Mouse (Mus musculus): ENCODE measurements around the gene Ccna2.
"Not testable (repeated sequence)": the region's sequence is repeated elsewhere in the genome, so short reads cannot be mapped to it uniquely, and the experiment has no call there.

Gene Ccna2

DNA sequence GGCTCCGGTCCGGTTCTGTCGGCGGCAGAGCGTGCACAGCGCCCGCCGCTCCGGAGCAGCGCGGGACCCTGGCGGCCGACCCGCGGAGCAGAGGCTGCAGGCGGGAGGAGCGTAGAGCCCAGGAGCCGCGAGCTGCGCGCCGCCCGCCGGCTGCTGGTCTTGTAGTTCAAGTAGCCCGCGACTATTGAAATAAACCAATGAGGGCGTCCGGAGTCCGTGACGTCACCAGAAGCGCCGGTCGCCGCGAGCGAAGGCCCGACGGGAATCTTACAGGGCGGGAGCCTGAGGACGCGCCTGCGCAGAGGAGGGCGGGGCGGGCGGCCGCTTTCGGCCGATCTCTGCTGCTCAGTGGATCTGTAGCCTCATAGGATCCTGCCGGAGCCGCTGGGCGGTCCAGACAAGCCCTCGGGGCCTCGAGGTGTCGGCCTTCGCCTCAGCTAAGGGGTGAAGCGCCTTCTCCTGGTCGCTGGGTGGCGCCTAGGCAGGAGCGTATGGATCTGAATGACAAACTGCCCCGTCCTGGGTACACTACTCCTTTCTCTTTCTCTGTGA is at the start of gene Ccna2:
TSS of gene Ccna2 (minus strand) at position 324 of the 552 bp plus-strand sequence.
- DNase-seq = peak; percentile 98

DNA sequence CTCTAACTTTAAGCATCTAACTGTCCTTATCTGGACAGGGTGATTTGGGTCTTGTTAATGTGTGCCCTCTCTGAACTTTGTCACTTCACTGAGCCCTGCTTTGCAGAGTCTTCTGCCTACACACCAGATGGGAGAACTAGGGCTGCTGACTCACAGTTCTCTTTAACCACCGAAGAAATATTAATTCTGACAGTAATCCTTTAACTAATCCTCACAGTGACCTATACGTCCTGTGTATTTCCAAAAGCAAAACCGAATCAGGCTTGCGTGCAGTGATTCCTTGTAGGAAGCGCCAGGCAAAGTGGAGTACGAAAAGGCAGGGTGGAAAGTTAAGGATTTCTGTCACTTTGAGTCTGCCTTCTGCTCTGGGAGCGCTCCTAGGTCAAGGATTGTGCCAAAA is 46.2 kb upstream of the Ccna2 start:
- peak; percentile 65 for DNase-seq

DNA sequence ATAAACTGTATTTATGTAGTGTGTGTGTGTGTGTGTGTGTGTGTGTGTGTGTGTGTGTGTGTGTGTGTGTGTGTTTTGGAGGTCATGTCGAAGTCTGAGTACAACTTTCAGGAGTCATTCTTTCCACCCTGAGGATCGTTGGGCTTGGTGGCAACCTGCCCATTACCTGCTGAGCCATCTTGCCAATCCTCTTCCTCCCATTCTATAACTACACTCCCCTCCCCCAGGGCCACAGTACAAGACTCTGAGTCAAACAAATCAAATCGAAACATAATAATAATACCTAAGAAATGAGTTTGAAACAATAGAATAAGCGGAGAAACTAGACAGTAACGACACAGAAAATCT is 41.9 kb upstream of the Ccna2 start:
- DNase-seq = no peak

DNA sequence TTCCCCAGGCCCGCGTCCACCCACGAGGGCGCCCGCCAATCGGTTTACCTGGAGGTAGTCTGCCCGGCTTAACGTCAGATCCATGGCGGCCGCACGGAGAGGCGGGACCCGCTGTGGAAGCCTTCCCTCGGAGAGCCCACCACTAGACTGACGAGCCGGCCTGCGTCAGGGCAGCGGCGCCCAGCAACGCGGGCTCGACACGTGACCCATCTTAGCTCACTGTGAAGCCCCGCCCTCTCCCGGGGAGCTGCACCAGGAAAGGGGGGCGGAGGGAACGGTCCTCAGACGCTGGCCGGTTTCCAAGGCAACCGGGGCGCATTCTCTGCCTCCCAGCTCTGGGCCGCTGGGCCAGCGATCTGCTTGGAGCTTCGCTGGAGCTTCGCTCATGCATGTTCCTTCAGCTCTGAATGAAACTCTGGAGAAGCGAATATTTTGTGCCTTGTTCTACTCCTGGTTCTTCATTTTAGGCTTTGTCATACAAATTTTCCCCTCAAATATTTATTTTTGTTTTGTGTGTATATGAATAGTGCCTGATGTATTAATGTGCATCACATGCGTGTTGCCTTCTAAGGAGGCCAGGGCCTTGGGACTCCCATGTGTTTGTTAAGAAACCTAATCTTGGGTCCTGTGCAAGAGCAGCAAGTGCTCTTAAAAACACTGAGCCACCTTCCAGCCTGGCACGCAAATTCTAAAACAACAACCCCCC is 41.4 kb upstream of the Ccna2 start, which contains the start of gene Bbs7:
TSS of gene Bbs7 (minus strand) at position 276 of the 706 bp plus-strand sequence.
- peak; percentile 94 for DNase-seq

DNA sequence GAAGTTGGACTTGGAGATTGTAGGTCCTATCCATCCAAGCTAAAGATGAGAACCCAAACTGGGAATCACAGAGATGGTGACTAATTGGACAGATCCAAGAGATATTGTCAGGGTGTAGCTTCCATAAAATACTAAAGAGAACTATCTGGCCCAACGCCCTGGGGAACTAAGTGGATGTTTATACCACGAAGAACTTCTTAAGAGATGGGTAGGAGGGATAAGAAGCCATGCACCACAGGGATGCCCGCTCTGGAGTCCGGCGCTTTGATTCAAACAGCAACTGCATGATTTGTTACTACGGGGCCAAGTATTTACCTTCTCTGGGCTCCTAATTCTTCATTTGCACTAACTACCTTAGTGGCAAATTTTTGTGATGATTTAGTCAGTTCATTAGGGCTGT is 40.7 kb upstream of the Ccna2 start:
- no peak for DNase-seq

DNA sequence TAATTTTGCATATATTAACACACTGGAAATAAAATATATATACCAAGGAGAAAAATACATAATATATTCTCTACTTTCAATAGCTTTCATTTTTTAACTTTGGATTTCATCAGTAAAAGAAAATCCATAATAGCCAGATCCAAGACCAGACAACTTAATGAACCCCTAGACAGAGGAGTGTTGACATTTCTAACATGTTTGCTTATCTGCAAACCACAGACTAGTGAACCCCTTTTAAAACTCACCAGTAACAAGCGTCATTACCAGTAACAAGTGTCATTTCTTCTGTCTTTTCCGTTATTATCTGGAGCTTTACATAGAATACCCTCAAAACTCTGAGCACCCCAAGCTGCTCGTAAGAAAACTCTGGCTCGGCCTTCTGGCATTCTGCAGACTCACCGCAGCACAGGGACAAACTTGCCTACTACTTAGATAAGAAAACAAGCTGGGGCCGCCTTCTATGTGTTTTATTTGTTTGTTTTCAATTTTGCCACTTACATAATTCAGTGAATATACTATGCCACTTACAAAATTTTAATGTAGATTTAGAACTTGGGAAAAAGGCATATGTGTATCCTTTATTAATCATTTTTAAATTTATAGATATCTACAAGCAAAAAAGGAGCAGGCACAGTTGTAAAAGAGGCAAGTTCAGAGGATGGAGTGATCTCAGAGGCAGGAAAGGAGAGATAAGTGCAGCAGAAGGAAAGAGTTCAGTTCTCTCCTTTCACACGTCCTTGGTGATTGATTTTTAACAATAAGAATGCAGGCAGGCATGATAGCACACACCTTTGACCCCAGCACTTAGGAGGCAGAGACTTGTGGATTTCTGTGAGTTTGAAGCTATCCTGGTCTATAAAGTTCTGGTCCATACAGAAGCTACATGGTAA is 34.2 kb upstream of the Ccna2 start:
- DNase-seq = no peak

DNA sequence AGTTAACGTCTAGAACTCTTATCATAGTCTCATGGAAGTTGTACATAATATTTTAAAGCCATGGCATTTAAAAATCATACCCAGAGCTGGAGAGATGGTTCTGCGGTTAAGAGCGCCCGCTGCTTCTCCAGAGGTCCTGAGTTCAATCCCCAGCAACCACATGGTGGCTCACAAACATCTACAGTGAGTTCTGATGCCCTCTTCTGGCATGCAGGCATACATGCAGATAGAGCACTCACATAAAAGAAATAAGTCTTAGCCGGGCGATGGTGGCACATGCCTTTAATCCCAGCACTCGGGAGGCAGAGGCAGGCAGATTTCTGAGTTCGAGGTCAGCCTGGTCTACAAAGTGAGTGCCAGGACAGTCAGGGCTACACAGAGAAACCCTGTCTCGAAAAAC is 27.8 kb upstream of the Ccna2 start:
- not testable (repeated sequence) for DNase-seq

DNA sequence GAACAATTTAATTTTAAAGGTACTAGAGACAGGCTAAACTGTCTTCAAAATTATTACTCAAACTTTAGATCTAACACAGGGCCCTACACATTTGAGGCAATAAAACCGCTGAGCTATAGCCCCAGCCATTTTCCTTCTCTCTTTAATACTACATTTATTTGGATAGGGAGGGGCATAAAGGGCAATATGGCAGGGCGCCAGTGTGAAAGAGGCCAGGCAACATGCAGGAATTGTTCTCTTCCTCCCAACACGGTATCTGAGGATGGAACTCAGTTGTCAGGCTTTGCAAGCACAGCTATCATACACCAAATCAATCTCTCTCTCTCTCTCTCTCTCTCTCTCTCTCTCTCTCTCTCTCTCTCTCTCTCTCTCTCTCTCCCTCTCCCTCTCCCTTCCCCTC is 26.9 kb upstream of the Ccna2 start:
- no peak for DNase-seq

DNA sequence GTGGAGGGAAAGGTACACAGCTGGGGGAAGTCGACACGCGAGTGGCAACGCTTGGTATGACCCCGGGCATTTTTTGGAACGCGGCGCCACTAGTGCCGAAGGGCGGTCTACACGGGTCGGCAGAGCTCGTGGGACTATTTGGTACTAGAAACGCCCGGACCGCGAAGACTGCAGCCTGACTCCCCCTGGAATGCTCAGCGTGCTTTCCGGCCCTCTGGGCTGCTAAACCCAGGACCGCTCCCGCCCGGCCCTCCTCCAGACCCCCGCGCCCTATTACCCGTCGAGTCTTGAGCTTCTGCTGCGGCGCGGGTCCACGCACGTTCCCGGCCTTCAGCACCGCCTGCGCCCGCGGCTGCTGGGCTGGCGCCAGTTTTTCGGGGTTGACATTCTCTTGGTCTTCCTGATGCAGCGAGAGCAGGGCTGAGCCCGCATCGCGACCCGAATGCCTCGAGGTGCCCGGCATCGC is 556 bp downstream of the Ccna2 start:
- peak; percentile 5 for DNase-seq

DNA sequence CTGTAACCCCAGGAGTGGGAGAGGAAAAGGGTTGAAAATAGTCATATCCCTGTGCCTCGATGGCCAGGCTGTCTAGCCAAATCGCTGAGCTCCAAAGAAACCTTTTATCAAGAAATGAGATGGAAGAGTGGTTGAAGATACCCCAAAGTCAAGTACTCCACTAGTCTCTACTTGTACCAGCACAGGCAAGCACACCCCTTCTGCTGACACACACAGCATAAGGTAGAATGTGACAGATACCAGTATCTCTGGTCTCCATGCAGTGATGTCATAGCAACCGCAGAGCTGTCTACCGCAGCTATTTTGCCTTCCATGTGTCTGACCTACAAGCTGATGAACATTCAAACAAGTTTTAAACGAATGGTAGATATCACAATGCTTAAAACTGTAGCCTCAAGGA is 2.1 kb downstream of the Ccna2 start:
- no peak for DNase-seq

DNA sequence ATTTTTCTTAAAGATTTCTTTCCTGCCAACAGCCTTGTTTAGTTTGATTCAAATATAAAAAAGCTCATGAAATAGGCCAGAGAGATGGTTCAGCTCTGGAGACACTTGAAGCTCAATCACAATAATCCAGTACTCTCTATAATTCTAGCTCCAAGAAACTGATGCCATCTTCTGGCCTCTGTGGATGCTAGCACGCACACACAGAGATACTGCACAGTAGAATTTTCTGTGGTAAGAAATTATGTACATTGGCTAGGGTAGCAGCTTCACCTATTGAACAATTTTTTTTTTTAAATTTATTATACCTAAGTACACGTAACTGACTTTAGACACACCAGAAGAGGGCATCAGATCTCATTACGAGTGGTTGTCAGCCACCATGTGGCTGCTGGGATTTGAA is 8.3 kb downstream of the Ccna2 start:
- no peak for DNase-seq

DNA sequence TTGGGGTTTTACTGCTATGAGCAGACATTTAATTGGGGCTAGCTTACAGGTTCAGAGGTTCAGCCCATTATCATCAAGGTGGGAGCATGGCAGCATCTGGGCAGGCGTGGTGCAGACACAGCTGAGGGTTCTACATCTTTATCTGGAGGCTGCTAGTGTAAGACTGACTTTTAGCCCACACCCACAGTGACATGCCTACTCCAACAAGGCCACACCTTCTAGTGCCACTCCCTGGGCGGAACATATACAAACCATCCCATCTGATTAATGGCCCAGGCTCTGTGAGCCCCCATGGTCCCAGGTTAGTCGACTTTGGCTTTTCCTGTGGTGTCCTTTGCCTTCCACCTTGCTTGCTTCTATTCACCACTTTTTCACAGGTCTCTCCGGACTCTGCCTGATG is 12.3 kb downstream of the Ccna2 start:
- DNase-seq = no peak

DNA sequence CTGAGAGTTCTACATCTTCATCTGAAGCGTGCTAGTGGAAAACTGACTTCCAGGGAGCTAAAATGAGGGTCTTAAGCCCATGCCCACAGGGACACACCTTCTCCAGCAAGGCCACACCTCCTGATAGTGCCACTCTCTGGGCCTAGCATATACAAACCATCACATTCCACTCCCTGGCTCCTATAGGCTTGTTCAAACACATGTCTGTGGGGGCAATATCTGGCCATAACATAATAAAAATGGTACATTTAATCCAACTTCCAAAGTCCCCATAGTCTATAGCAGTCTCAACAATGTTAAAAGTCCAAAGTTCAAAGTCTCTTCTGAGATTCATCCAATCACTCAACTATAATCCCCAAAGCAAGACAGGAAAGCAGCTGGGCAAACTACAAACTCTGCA is 14.3 kb downstream of the Ccna2 start:
- no peak for DNase-seq

DNA sequence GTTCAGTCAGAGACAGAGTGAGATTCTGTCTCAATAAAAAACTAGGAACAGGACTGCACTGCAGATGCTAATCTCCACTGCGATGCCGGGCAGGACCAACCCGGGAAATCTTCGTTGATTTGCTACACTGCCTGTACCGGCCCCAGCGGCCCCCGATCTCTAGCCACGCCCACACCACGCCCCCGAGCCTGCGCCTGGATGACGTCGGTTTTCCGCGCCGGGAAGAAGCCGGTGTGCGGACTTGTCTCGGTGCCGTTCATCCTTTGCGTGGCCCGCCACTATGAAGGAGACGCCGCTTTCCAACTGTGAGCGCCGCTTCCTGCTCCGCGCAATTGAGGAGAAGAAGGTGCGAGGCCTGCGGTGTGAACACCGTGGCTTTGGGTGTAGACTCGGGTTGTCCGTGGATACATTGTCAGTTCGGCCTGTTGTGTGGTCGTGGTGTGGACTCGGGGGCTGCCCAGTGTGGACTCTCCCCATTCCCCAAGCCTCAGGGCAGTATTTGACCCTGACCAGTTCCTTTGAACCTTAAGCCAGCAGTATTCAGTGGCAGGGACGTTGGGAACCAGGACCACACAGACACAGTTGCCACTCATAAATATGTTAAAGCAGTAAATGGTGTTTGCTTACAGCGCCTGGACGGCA is 19.4 kb downstream of the Ccna2 start, which contains the start of gene Exosc9:
TSS of gene Exosc9 (plus strand) at position 201 of the 642 bp plus-strand sequence.
- peak; percentile 95 for DNase-seq

DNA sequence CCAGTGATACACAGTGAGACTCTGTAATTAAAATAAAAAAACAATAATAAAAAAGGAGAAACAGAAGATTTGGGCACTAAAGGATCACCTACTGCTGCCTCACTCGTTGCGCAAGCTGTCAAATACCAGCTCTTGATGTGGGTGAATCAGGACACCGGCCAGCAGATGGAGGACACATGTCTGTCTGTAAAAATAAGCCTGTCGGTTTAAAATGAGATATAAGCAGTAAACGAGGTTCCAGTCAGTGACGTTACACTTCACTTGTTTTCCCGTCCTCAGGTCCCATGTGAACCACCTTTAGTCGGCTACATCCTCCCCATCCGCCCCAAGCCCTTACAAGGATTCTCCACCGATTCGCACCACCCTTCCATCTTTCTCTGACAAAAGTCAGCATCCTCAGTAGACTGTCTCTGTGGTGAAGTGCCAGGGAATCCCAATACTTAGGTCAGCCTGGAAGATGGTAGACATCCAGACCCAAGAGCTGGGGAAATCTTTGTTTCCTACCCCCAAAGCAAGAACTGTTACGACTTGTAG is 20.0 kb downstream of the Ccna2 start:
- no peak for DNase-seq

DNA sequence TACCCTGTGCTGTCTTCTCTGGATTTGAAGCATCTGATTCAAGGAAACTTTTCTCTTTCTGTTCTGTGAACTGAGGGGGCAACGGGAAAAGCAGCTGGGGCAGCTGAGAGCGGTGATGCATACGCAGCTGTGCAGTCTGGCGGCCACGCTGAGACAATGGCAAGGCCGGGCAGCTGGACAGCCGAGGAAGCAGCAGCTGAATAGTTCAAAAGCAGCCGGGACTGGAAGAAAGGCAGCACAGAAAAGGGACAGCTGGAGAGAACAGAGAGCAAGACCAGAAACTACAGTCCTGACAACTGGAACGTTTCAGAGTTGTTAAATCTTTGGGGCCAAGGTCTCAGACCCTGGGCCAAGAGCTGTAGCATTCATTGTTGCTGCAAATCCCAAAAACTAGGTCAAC is 20.6 kb downstream of the Ccna2 start:
- no peak for DNase-seq

DNA sequence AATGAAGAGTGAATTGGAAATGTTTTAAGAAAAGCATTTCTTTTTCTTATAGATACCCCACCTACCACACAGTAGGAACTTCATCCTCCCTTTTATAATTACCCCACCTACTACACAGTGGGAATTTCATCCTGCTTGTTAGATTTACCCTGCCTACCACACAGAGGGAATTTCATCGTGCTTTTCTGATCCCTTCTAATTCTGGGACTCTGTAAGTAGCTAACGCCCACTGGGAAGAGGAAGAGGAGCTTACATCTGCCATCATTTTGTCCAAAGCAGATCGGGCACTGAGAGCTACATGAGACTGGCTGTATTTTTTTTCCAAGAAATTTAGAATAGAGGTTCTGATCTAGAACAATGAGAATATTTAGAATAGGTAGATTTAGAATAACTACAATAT is 27.0 kb downstream of the Ccna2 start:
- DNase-seq = no peak

DNA sequence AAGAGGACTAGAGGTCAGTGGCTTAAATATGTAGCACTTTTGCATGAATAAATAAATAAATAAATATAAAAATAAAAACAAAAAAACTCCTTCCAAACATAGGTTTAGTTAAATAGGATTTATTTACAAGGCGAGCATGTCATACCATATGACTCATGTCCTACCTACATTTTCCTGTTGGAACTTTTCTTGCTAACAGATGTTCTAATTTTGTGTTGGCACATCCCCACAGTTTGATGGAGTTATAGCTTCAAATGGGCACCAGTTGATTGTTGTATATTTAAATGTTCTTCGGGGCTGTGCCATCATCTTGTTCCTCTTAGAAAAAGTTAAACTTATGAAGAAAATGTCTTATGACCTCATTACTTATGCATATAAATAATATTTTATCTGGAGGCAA is 30.6 kb downstream of the Ccna2 start:
- DNase-seq = no peak

DNA sequence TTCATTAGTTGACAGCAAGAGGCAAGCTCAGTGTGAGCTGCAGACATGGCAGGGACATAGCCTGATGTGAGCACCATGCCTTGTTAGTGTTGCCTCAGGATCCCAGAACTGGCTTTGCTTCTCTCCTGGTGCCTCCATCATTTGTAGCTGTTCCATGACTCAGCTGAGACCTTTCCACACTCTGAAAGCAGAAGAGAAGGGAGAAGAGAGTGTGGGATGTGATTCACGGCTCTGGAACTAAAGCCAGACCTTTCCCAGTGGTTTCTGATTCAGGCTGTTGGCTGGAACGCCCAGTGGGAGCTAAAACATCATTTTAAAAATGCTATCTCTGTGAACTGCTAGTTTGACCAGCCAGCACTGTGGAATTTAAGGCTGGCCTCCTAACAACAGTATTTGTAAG is 31.2 kb downstream of the Ccna2 start:
- no peak for DNase-seq

DNA sequence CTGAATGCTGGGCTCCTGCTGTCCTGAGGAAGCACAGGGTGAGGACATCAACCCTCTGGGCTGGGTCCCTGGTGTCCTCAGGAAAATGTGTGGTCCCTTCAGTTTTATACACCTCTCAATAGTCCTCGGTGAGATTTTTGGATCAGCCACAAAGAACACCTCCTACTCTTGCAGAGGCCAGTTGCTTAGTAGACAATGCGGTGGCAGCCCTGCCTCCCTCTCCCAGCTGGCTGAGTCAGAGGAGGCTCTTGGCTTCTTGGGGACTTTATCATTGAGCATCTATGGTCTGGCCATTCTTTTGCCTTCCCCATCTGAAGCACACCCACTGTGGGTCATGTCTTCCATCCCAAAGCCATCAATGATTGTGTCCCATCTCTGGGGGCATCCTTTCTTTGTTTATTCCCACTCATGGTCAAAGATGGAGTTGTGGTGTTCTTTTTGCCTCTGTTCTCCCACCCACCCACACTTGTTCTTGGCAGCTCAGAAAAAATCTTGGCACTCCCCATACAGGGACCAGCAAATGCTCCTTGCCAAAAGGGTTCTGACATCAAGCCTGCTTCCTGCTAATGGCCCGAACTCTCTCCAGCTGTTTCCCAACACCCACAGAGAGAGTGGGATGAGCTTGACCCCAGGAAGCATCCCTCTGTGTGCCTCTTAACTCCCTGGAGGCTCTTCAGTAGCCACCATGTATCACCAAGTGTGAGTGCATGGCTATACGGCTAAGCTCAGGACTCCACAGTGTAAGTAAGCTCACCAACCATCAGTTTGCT is 34.1 kb downstream of the Ccna2 start:
- DNase-seq = no peak

DNA sequence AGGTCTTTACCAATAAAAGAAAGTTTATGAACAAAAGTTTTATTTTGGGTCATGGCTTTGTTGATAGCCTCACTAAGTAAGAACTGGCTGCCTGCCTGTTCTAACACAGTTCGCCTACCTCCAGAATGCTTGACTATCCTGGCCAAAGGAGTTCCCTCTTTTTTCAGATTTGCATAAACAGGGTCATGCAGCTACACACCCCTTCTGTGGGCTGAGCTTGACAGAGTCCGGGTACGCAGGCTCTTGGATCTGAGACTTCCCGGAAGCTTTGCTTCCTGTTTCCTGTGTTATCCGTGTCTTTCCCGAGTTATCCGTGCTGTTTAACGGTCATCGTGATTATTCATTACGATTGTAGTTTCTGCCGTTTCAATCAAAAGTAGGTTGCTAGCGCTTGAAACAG is 35.9 kb downstream of the Ccna2 start:
- DNase-seq = no peak

DNA sequence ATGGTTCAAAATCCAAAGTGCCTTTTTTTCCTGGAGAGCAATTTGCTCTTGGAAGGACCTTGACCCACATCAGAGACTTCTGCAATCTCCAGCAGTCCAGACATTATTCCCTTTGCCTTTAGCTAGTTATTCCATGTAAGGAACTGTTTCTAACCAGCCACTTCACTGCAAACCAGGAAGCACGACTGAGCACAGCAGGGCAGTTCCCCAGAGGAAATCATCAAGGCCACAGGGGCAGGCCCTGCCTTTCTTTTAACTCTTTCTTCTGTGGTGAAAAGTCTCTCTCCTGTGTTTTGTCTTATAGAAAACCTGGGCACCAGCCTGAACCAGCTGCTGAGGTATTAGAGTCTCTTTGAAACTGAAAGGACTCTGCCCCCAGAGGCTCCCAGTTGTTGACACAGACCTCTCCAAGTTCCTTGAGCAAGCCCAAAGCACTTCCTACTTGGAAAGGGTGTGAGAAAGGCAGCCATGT is 38.7 kb downstream of the Ccna2 start:
- DNase-seq = no peak

Data from kidney, adult 9 months (tissue).